Mouse (Mus musculus) myocyte (in vitro differentiated cells): ENCODE data around the gene Dusp8. TPM values are rescaled to one million over a fixed set of nuclear protein-coding genes. Genes with fewer than 3 reads are reported as not detected.

Experiments used
- H3K27me3 ChIP-seq: one replicate; pipeline ENCODE4 v1.6.1; 2011; ENCODE audit not compliant: control insufficient read depth, insufficient read depth, insufficient read length
- H3K36me3 ChIP-seq: one replicate; pipeline ENCODE4 v1.6.1; 2011; ENCODE audit not compliant: control insufficient read depth, insufficient read depth
- H3K4me2 ChIP-seq: one replicate; pipeline ENCODE4 v1.6.1; 2011; ENCODE audit warnings: low read depth, control low read depth
- H3K4me3 ChIP-seq: one replicate; pipeline ENCODE4 v1.5.1; 2011; ENCODE audit warnings: mild to moderate bottlenecking, control low read depth, moderate library complexity
- H3K79me2 ChIP-seq: one replicate; pipeline ENCODE4 v1.6.1; 2011; ENCODE audit not compliant: control insufficient read depth, insufficient read depth
- H3ac ChIP-seq: one replicate; pipeline ENCODE4 v1.6.1; 2011; ENCODE audit not compliant: control insufficient read depth, insufficient read length
- CEBPB ChIP-seq: IDR thresholded peaks from 2 replicates; pipeline ENCODE4 v1.6.1; 2011; ENCODE audit warnings: mild to moderate bottlenecking, moderate library complexity; ENCODE audit not compliant: poor library complexity, insufficient read depth, severe bottlenecking
- E2F4 ChIP-seq: IDR thresholded peaks from one replicate; pipeline ENCODE4 v1.6.1; 2011; ENCODE audit warnings: mild to moderate bottlenecking, control low read depth, moderate library complexity; ENCODE audit not compliant: insufficient read depth
- MAX ChIP-seq: IDR thresholded peaks from one replicate; pipeline ENCODE4 v1.6.1; 2011; ENCODE audit warnings: low read depth, mild to moderate bottlenecking, control low read depth
- MYOD1 ChIP-seq, 3 experiments: IDR thresholded peaks; one replicate each; pipeline ENCODE4 v1.6.1; 2011; ENCODE audit warnings: control low read depth in 2 of 3, low read depth in 2 of 3, mild to moderate bottlenecking in 2 of 3, moderate library complexity in 1 of 3; ENCODE audit not compliant: insufficient read length in 2 of 3, control insufficient read depth in 1 of 3
- MYOG ChIP-seq, 3 experiments: IDR thresholded peaks; one replicate each; pipeline ENCODE4 v1.6.1; 2011; ENCODE audit warnings: control low read depth in 2 of 3, low read depth in 2 of 3, mild to moderate bottlenecking in 2 of 3; ENCODE audit not compliant: insufficient read length in 2 of 3, control insufficient read depth in 1 of 3, insufficient read depth in 1 of 3
- POLR2A ChIP-seq: IDR thresholded peaks from one replicate; pipeline ENCODE4 v1.6.1; 2011; ENCODE audit warnings: low read depth, mild to moderate bottlenecking, control low read depth, moderate library complexity; ENCODE audit not compliant: insufficient read length
- POLR2AphosphoS2 ChIP-seq: IDR thresholded peaks from one replicate; pipeline ENCODE4 v1.6.1; 2011; ENCODE audit warnings: low read depth, control low read depth; ENCODE audit not compliant: insufficient read length
- REST ChIP-seq: IDR thresholded peaks from one replicate; pipeline ENCODE4 v1.6.1; 2011; ENCODE audit warnings: mild to moderate bottlenecking, control low read depth, moderate library complexity; ENCODE audit not compliant: insufficient read depth, insufficient read length
- SRF ChIP-seq: IDR thresholded peaks from one replicate; pipeline ENCODE4 v1.6.1; 2011; ENCODE audit warnings: low read depth; ENCODE audit not compliant: control insufficient read depth, insufficient read length
- TCF12 ChIP-seq: IDR thresholded peaks from one replicate; pipeline ENCODE4 v1.6.1; 2011; ENCODE audit warnings: mild to moderate bottlenecking, control low read depth; ENCODE audit not compliant: poor library complexity, insufficient read depth, severe bottlenecking
- TCF3 ChIP-seq: IDR thresholded peaks from one replicate; pipeline ENCODE4 v1.6.1; 2011; ENCODE audit warnings: low read depth, control low read depth; ENCODE audit not compliant: insufficient read length
- USF1 ChIP-seq: IDR thresholded peaks from one replicate; pipeline ENCODE4 v1.6.1; 2011; ENCODE audit warnings: low read depth, mild to moderate bottlenecking, control low read depth, moderate library complexity
- polyA plus RNA-seq: library from polyadenylated mRNA; unstranded; fragments of >200 nt; fragmentation: generic; extraction: Trizol; gene quantifications from one replicate; pipeline ENCODE4 v1.2.1, GENCODE M21; 2012; ENCODE audit warnings: missing spikeins

Gene Dusp8
- polyA plus RNA-seq, 1 experiment = 9.1 TPM

- H3K4me2 ChIP-seq = peak overlapping the region; percentile 63
Observed at GRCm38 (mm10) chr7:142074146-142074886, 21.3 kb downstream of the Dusp8 start.

DNA sequence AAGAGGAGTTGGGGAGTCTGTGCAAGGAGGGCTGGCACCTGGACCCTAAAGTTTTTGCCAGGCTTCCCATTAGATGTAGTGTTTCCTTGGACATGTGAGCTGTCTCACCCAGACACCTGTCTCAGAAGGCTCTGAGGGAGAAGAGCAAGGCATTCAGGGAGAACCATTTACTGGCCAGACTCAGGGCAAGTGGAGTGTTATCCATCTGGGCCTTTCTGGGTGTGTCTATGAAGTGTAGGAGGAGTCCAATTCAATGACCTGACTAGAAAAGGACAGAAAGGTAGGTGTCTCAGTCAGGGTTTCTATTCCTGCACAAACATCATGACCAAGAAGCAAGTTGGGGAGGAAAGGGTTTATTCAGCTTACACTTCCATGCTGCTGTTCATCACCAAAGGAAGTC is 23.9 kb downstream of the Dusp8 start:
- Histone ChIP-seq H3K79me2 (no peaks in the 10 kb centered on the region), H3K27me3 (peaks cover 11% of the 10 kb centered on the region), H3K4me3 (no peak overlapping the region), H3K4me2 (no peak overlapping the region), H3K36me3 (no peaks in the 10 kb centered on the region), H3ac (no peak overlapping the region)
- TF ChIP-seq MYOG (IDR thresholded peaks at IDR 0.05; ENCODE audit: control insufficient read depth in 1 of 3, insufficient read depth in 1 of 3, insufficient read length in 2 of 3, low read depth in 2 of 3) (no peak), SRF (no peak), TCF3 (no peak), POLR2A (no peak), USF1 (no peak), POLR2AphosphoS2 (no peak), CEBPB (no peak), REST (no peak), TCF12 (no peak), MAX (no peak), E2F4 (no peak), MYOD1 (IDR thresholded peaks at IDR 0.05; ENCODE audit: control insufficient read depth in 1 of 3, insufficient read length in 2 of 3, low read depth in 2 of 3) (no peak)

More at GRCm38 (mm10) chr7:142074146-142074886, 21.3 kb downstream of the Dusp8 start:
- H3K36me3 ChIP-seq = no peaks in the 10 kb centered on the region
- H3K27me3 ChIP-seq = no peaks in the 10 kb centered on the region
- TF ChIP-seq E2F4 (no peak), USF1 (no peak), TCF3 (no peak), POLR2AphosphoS2 (no peak), SRF (no peak), MAX (no peak), CEBPB (peak; percentile 67; the same call in 1 of the 2 replicates)
- no peaks in the 10 kb centered on the region for H3K79me2 ChIP-seq
- no peak overlapping the region for H3ac ChIP-seq
- H3K4me3 ChIP-seq = no peak overlapping the region

GRCm38 (mm10) chr7:142071212-142071578 is 24.4 kb downstream of the Dusp8 start:
- H3K4me2 ChIP-seq = peak overlapping the region; percentile 4

GRCm38 (mm10) chr7:142070458-142071211 is 25.0 kb downstream of the Dusp8 start:
- TF ChIP-seq MYOD1 (IDR thresholded peaks at IDR 0.05; ENCODE audit: control insufficient read depth in 1 of 3, insufficient read length in 2 of 3, low read depth in 2 of 3) (peak in 2 of 3 experiments; percentile 1 to 3), TCF12 (no peak)
- no peak overlapping the region for H3ac ChIP-seq
- H3K4me3 ChIP-seq = no peak overlapping the region
- H3K79me2 ChIP-seq = no peaks in the 10 kb centered on the region
- H3K27me3 ChIP-seq = peaks cover 13% of the 10 kb centered on the region
- no peaks in the 10 kb centered on the region for H3K36me3 ChIP-seq
- H3K4me2 ChIP-seq = peak overlapping the region; percentile 4

More at GRCm38 (mm10) chr7:142071212-142071578, 24.4 kb downstream of the Dusp8 start:
- TF ChIP-seq CEBPB = no peak
- Histone ChIP-seq H3K27me3 (peaks cover 11% of the 10 kb centered on the region), H3K36me3 (no peaks in the 10 kb centered on the region), H3ac (no peak overlapping the region), H3K4me3 (no peak overlapping the region), H3K79me2 (no peaks in the 10 kb centered on the region)

DNA sequence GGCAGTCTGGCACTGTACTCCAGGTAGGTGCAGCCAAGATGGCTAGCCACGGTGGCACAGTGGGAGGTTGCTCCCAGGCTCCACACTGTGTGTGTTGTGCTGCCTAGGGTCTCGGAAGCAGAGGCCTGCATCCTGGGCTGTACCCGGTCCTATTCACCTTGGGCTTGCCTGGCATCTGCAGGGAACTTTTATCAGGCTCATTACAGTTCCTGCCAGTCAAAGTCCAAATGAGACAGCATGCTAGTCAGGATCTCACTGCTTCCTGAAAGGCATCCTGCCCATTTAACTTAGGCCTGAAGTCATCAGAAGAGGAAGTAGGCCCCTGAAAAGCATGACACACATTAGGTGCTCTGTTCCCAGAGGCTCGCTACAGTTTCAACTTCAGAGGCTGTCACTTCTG is 27.2 kb downstream of the Dusp8 start:
- peaks cover 26% of the 10 kb centered on the region for H3K27me3 ChIP-seq
- no peak overlapping the region for H3ac ChIP-seq
- H3K79me2 ChIP-seq = no peaks in the 10 kb centered on the region
- no peak overlapping the region for H3K4me3 ChIP-seq
- TF ChIP-seq SRF (no peak), MAX (no peak), USF1 (no peak), E2F4 (no peak), REST (no peak), MYOG (IDR thresholded peaks at IDR 0.05; ENCODE audit: control insufficient read depth in 1 of 3, insufficient read depth in 1 of 3, insufficient read length in 2 of 3, low read depth in 2 of 3) (no peak), MYOD1 (IDR thresholded peaks at IDR 0.05; ENCODE audit: control insufficient read depth in 1 of 3, insufficient read length in 2 of 3, low read depth in 2 of 3) (no peak), TCF3 (no peak), CEBPB (no peak), TCF12 (no peak), POLR2A (no peak), POLR2AphosphoS2 (no peak)
- H3K36me3 ChIP-seq = no peaks in the 10 kb centered on the region
- no peak overlapping the region for H3K4me2 ChIP-seq
